Mouse (Mus musculus) myocyte (in vitro differentiated cells): ENCODE data around the gene Uvrag. TPM values are rescaled to one million over a fixed set of nuclear protein-coding genes. Genes with fewer than 3 reads are reported as not detected.

Source experiments
- H3K27me3 ChIP-seq: one replicate; pipeline ENCODE4 v1.6.1; 2011; ENCODE audit not compliant: control insufficient read depth, insufficient read depth, insufficient read length
- H3K36me3 ChIP-seq: one replicate; pipeline ENCODE4 v1.6.1; 2011; ENCODE audit not compliant: control insufficient read depth, insufficient read depth
- H3K4me2 ChIP-seq: one replicate; pipeline ENCODE4 v1.6.1; 2011; ENCODE audit warnings: low read depth, control low read depth
- H3K4me3 ChIP-seq: one replicate; pipeline ENCODE4 v1.5.1; 2011; ENCODE audit warnings: mild to moderate bottlenecking, control low read depth, moderate library complexity
- H3K79me2 ChIP-seq: one replicate; pipeline ENCODE4 v1.6.1; 2011; ENCODE audit not compliant: control insufficient read depth, insufficient read depth
- H3ac ChIP-seq: one replicate; pipeline ENCODE4 v1.6.1; 2011; ENCODE audit not compliant: control insufficient read depth, insufficient read length
- CEBPB ChIP-seq: IDR thresholded peaks from 2 replicates; pipeline ENCODE4 v1.6.1; 2011; ENCODE audit warnings: mild to moderate bottlenecking, moderate library complexity; ENCODE audit not compliant: poor library complexity, insufficient read depth, severe bottlenecking
- E2F4 ChIP-seq: IDR thresholded peaks from one replicate; pipeline ENCODE4 v1.6.1; 2011; ENCODE audit warnings: mild to moderate bottlenecking, control low read depth, moderate library complexity; ENCODE audit not compliant: insufficient read depth
- MAX ChIP-seq: IDR thresholded peaks from one replicate; pipeline ENCODE4 v1.6.1; 2011; ENCODE audit warnings: low read depth, mild to moderate bottlenecking, control low read depth
- MYOD1 ChIP-seq, 3 experiments: IDR thresholded peaks; one replicate each; pipeline ENCODE4 v1.6.1; 2011; ENCODE audit warnings: control low read depth in 2 of 3, low read depth in 2 of 3, mild to moderate bottlenecking in 2 of 3, moderate library complexity in 1 of 3; ENCODE audit not compliant: insufficient read length in 2 of 3, control insufficient read depth in 1 of 3
- MYOG ChIP-seq, 3 experiments: IDR thresholded peaks; one replicate each; pipeline ENCODE4 v1.6.1; 2011; ENCODE audit warnings: control low read depth in 2 of 3, low read depth in 2 of 3, mild to moderate bottlenecking in 2 of 3; ENCODE audit not compliant: insufficient read length in 2 of 3, control insufficient read depth in 1 of 3, insufficient read depth in 1 of 3
- POLR2A ChIP-seq: IDR thresholded peaks from one replicate; pipeline ENCODE4 v1.6.1; 2011; ENCODE audit warnings: low read depth, mild to moderate bottlenecking, control low read depth, moderate library complexity; ENCODE audit not compliant: insufficient read length
- POLR2AphosphoS2 ChIP-seq: IDR thresholded peaks from one replicate; pipeline ENCODE4 v1.6.1; 2011; ENCODE audit warnings: low read depth, control low read depth; ENCODE audit not compliant: insufficient read length
- REST ChIP-seq: IDR thresholded peaks from one replicate; pipeline ENCODE4 v1.6.1; 2011; ENCODE audit warnings: mild to moderate bottlenecking, control low read depth, moderate library complexity; ENCODE audit not compliant: insufficient read depth, insufficient read length
- SRF ChIP-seq: IDR thresholded peaks from one replicate; pipeline ENCODE4 v1.6.1; 2011; ENCODE audit warnings: low read depth; ENCODE audit not compliant: control insufficient read depth, insufficient read length
- TCF12 ChIP-seq: IDR thresholded peaks from one replicate; pipeline ENCODE4 v1.6.1; 2011; ENCODE audit warnings: mild to moderate bottlenecking, control low read depth; ENCODE audit not compliant: poor library complexity, insufficient read depth, severe bottlenecking
- TCF3 ChIP-seq: IDR thresholded peaks from one replicate; pipeline ENCODE4 v1.6.1; 2011; ENCODE audit warnings: low read depth, control low read depth; ENCODE audit not compliant: insufficient read length
- USF1 ChIP-seq: IDR thresholded peaks from one replicate; pipeline ENCODE4 v1.6.1; 2011; ENCODE audit warnings: low read depth, mild to moderate bottlenecking, control low read depth, moderate library complexity
- polyA plus RNA-seq: library from polyadenylated mRNA; unstranded; fragments of >200 nt; fragmentation: generic; extraction: Trizol; gene quantifications from one replicate; pipeline ENCODE4 v1.2.1, GENCODE M21; 2012; ENCODE audit warnings: missing spikeins

Gene Uvrag
- polyA plus RNA-seq, 1 experiment = 9.0 TPM

DNA sequence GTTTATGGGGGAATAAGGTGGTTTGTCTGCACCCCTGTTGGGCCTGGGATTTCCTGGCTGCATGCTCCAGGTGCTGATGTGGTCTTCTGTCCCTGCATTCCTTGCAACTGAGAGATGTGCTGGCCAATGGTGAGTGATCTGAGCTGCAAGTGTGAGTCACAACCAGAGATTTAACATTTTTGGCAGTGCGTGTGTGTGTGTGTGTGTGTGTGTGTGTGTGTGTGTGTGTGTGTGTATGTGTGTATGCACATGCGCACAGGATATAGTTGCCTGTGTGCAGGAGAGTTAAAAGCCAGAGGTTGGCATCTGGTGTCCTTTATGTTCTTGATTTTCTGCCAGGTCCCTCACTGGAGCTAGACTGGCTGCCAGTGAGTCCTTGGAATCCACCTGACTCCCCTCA, 261.8 kb downstream of the Uvrag start:
- Histone ChIP-seq H3K4me3 (no peak overlapping the region), H3K27me3 (no peaks in the 10 kb centered on the region), H3K36me3 (no peaks in the 10 kb centered on the region), H3K79me2 (no peaks in the 10 kb centered on the region), H3K4me2 (no peak overlapping the region), H3ac (no peak overlapping the region)
- TF ChIP-seq TCF3 (no peak), MYOD1 (IDR thresholded peaks at IDR 0.05; ENCODE audit: control insufficient read depth in 1 of 3, insufficient read length in 2 of 3, low read depth in 2 of 3) (no peak), REST (no peak), MYOG (IDR thresholded peaks at IDR 0.05; ENCODE audit: control insufficient read depth in 1 of 3, insufficient read depth in 1 of 3, insufficient read length in 2 of 3, low read depth in 2 of 3) (no peak), TCF12 (no peak), POLR2AphosphoS2 (no peak), USF1 (no peak), POLR2A (no peak), E2F4 (no peak), MAX (no peak), SRF (no peak), CEBPB (no peak)

DNA sequence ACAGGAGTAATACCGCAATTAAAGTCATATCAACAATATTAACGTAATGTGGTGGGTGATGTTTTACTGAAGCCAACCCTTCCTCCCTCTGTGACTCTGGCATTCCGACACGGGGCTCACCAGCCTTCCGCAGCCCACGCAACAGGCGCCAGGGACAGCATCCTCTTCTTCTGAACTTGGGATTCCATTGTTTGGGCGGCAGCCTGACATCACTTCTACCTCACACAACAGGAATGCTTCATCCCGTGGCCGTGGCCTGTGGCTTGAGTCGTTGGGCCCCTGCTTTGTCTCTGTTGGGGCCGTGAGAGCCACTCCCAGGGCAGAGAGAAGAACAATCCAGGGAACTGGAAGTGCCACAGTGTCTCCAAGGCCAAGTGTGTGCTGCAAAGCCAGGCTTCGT, 264.8 kb downstream of the Uvrag start:
- no peak overlapping the region for H3ac ChIP-seq
- H3K27me3 ChIP-seq = no peaks in the 10 kb centered on the region
- no peaks in the 10 kb centered on the region for H3K36me3 ChIP-seq
- no peaks in the 10 kb centered on the region for H3K79me2 ChIP-seq
- TF ChIP-seq E2F4 (no peak), SRF (no peak), MAX (no peak), POLR2A (no peak), TCF12 (no peak), USF1 (no peak), CEBPB (no peak), POLR2AphosphoS2 (no peak), TCF3 (no peak), MYOD1 (IDR thresholded peaks at IDR 0.05; ENCODE audit: control insufficient read depth in 1 of 3, insufficient read length in 2 of 3, low read depth in 2 of 3) (no peak), MYOG (IDR thresholded peaks at IDR 0.05; ENCODE audit: control insufficient read depth in 1 of 3, insufficient read depth in 1 of 3, insufficient read length in 2 of 3, low read depth in 2 of 3) (no peak), REST (no peak)
- H3K4me3 ChIP-seq = no peak overlapping the region
- peak overlapping the region; percentile 34 for H3K4me2 ChIP-seq

DNA sequence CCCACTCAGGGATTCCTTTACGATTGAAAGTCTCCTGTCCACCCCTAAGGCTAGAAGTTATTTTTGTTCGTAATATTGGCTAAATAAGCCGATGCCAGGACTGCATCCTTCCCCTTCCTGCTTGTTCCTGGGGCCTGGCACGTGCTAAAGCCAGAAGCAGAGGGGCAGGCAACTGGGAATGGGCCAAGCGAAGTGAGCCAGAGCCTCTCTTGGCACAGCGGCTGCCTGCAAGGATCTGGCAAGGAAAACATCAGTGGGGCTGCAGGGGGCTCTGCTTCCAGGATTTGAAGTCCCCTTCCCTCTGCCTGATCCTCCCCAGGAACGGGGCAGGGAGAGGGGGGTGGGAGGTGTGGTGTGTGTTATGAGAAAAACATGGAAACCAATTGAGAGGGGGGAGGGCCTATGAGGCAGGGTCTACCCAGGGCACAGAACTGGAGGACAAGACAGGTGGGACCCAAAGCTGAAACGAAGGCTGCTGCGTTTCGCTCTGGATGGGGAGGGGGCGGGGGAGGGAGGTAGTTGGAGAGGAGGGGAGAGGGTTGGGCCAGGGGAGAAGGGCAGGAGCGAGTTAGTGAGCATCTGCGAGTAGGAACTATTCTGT, 265.5 kb downstream of the Uvrag start:
- Histone ChIP-seq H3K27me3 (no peaks in the 10 kb centered on the region), H3K79me2 (no peaks in the 10 kb centered on the region), H3ac (no peak overlapping the region), H3K36me3 (no peaks in the 10 kb centered on the region), H3K4me3 (no peak overlapping the region), H3K4me2 (no peak overlapping the region)
- TF ChIP-seq E2F4 (no peak), SRF (no peak), TCF3 (no peak), REST (no peak), CEBPB (no peak), MYOG (IDR thresholded peaks at IDR 0.05; ENCODE audit: control insufficient read depth in 1 of 3, insufficient read depth in 1 of 3, insufficient read length in 2 of 3, low read depth in 2 of 3) (no peak), MAX (no peak), MYOD1 (IDR thresholded peaks at IDR 0.05; ENCODE audit: control insufficient read depth in 1 of 3, insufficient read length in 2 of 3, low read depth in 2 of 3) (no peak), POLR2A (no peak), POLR2AphosphoS2 (no peak), TCF12 (no peak), USF1 (no peak)

DNA sequence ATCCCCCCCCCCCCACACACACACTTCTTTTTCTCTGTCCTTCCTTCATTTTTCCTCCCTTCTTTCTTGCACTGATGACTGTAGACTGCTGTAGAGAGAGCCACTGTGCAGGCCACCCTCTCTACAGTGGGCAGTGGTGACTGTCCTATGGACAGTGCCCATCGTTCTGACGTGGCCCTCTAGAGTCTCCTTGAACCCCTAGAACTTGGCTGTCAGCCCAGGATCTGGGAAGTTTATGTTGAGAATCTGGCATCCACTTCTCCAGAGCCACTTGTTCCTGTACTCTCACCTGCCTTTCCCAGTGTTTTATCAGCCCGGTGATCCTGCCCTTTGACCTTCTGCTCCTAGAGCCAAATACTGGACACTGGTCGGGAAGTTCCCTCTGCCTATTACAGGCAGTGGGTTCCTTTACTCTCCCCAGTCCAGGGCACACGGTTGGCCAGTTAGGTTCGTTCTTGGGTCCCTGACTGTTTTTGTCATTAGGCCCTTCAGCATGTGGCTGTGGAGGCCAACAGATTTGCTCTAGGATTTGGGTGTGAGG, 266.5 kb downstream of the Uvrag start:
- Histone ChIP-seq H3K4me3 (no peak overlapping the region), H3K4me2 (no peak overlapping the region), H3K36me3 (no peaks in the 10 kb centered on the region), H3K27me3 (no peaks in the 10 kb centered on the region), H3ac (no peak overlapping the region), H3K79me2 (no peaks in the 10 kb centered on the region)
- TF ChIP-seq E2F4 = no peak
- no peak for TF ChIP-seq TCF12
- no peak for TF ChIP-seq MYOG (IDR thresholded peaks at IDR 0.05; ENCODE audit: control insufficient read depth in 1 of 3, insufficient read depth in 1 of 3, insufficient read length in 2 of 3, low read depth in 2 of 3)
- TF ChIP-seq MAX = no peak
- TF ChIP-seq SRF = no peak
- no peak for TF ChIP-seq REST
- no peak for TF ChIP-seq POLR2A
- no peak for TF ChIP-seq TCF3
- TF ChIP-seq USF1 = no peak
